Mouse (Mus musculus) brain, embryonic 14.5 days (tissue): ENCODE data around the gene Tbc1d5.

Experiments used
- CTCF ChIP-seq: fragments of 200-500 bp; IDR thresholded peaks from 2 replicates; pipeline ENCODE4 v1.5.1; 2012; ENCODE audit warnings: inconsistent platforms, mild to moderate bottlenecking, moderate library complexity, borderline replicate concordance; ENCODE audit not compliant: insufficient read depth, insufficient read length; ENCODE audit errors: extremely low read depth
- POLR2A ChIP-seq: fragments of 200-500 bp; IDR thresholded peaks from 2 replicates; pipeline ENCODE4 v1.6.1; 2012; ENCODE audit warnings: mild to moderate bottlenecking, inconsistent platforms, borderline replicate concordance; ENCODE audit not compliant: poor library complexity, insufficient read depth, insufficient read length, severe bottlenecking; ENCODE audit errors: extremely low read depth

DNA sequence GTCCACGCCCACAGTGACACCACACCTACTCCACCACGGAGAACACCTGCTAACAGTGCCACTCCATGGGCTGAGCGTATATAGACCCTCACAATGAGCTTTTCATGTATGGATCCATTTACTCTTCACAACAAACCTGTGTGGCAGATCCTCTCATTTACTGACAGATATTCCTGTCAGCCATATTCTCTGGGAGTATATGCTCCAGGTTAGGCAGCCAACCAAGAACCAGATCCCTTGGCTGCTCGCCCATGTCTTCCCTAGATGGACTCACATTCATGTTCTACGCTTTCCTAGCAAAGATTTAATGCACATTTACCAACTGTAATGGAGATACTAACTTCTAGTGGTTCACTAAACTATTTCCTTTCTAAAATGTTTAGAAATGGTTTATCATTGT is 416.9 kb downstream of the Tbc1d5 start:
- TF ChIP-seq POLR2A: no peak
- no peak for TF ChIP-seq CTCF
